ENCODE assay signal across 7 mouse cellular contexts in the genomic region with DNA sequence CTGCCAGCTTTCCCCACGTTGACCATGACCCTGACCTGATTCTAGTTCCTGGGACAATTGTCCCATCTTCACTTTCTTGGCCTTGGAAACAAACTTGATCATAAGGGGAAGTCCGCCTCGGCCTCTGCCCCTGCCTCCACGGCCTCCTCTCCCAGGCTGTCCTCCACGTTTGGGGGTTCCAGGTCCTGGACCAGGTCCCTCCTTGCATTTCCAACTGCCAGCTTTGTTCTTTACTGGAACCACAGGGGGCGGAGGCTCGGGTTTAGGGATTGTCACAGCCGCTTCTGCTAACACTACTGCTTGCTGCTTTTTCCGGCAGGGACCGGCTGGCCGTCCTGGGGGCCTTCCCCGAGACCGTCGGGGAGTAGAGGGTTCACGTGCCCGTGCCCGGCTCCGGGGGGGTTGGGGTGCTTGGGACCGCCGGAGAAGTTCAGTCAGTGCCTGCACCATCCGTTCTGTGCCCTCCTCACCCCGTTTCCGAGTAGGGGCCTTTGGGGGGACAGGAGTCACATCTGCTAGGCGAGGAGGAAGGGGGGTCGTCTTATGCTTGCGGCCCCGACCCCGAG. TPM values are rescaled to one million over a fixed set of nuclear protein-coding genes. Genes with fewer than 3 reads are reported as not detected.
DNase-seq lines count a peak whose midpoint lies in the region; ATAC-seq and TF ChIP-seq lines count a peak whose summit lies in the region.

No protein-coding gene starts in this region.

- no peak for ATAC-seq in kidney, embryonic 16.5 days (ENCODE audit: low FRiP score, low TSS enrichment)
- ATAC-seq in intestine, embryonic 16.5 days, result no peak
- ATAC-seq in neural tube, embryonic 12.5 days (ENCODE audit: low FRiP score, low read depth), result no peak

- no peak for TF ChIP-seq POLR2A in kidney, adult 2 months (IDR thresholded peaks at IDR 0.05; ENCODE audit: low read depth, low read length)
- no peak for TF ChIP-seq POLR2A in embryonic fibroblast, embryonic 13.5 days (IDR thresholded peaks at IDR 0.05; ENCODE audit: low read depth, low read length)

- peak overlapping the region; percentile 99 for H3K9ac ChIP-seq in kidney, embryonic 16.5 days (replicated peaks; ENCODE audit: low read length)
- peak overlapping the region; percentile 95; the same call in 1 of the 2 replicates for H3K9ac ChIP-seq in intestine, embryonic 16.5 days (ENCODE audit: low read depth, low read length)
- no peak overlapping the region for H3K9ac ChIP-seq in neural tube, embryonic 12.5 days

- peaks cover 50% of the 10 kb centered on the region for H3K36me3 ChIP-seq in kidney, embryonic 16.5 days (ENCODE audit: insufficient read depth, low read length)
- H3K36me3 ChIP-seq in kidney, adult 2 months (ENCODE audit: control insufficient read depth, insufficient read depth, low read length), result no peaks in the 10 kb centered on the region; the same call in none of the 2 replicates
- H3K36me3 ChIP-seq in intestine, embryonic 16.5 days (ENCODE audit: control insufficient read depth, insufficient read depth, low read length), result peaks cover 30% of the 10 kb centered on the region
- peaks cover 53% of the 10 kb centered on the region for H3K36me3 ChIP-seq in neural tube, embryonic 12.5 days

- peak overlapping the region; percentile 90; the same call in 1 of the 2 replicates for H3K4me2 ChIP-seq in kidney, embryonic 16.5 days (replicated peaks; ENCODE audit: low read depth, low read length)
- H3K4me2 ChIP-seq in intestine, embryonic 16.5 days (ENCODE audit: low read depth, low read length), result 0 out of 2 replicates have a peak overlapping the region, but pooled peaks have one; percentile 87
- peak overlapping the region; percentile 75 for H3K4me2 ChIP-seq in neural tube, embryonic 12.5 days (replicated peaks)

- no peaks in the 10 kb centered on the region for H3K27me3 ChIP-seq in kidney, embryonic 16.5 days (ENCODE audit: insufficient read depth, low read length)
- H3K27me3 ChIP-seq in kidney, adult 2 months (replicated peaks; ENCODE audit: control insufficient read depth, insufficient read depth, low read length), result no peaks in the 10 kb centered on the region
- H3K27me3 ChIP-seq in intestine, embryonic 16.5 days (replicated peaks; ENCODE audit: control insufficient read depth, insufficient read depth, low read length), result no peaks in the 10 kb centered on the region
- H3K27me3 ChIP-seq in neural tube, embryonic 12.5 days (replicated peaks), result no peaks in the 10 kb centered on the region

- no peak for TF ChIP-seq CTCF in kidney, adult 2 months (conservative IDR thresholded peaks at IDR 0.05; ENCODE audit: insufficient read depth, insufficient read length, low read depth, low read length)
- TF ChIP-seq CTCF in embryonic fibroblast, embryonic 13.5 days (IDR thresholded peaks at IDR 0.05; ENCODE audit: borderline replicate concordance, insufficient read depth, low read length), result no peak

- WGBS in kidney, embryonic 16.5 days, result 86% methylated on average over 28 of the region's 28 CpGs
- WGBS in kidney, adult 2 months, result 76% methylated on average over 28 of the region's 28 CpGs
- 91% methylated on average over 28 of the region's 28 CpGs for WGBS in intestine, embryonic 16.5 days
- 90% methylated on average over 28 of the region's 28 CpGs for WGBS in neural tube, embryonic 12.5 days

- DNase-seq in kidney, adult 2 months, result no peak
- no peak for DNase-seq in right cerebral cortex, adult 18-20 months
- no peak for DNase-seq in thymus, postnatal 0 days (ENCODE audit: low spot score)

- peaks cover 23% of the 10 kb centered on the region for H3K4me1 ChIP-seq in kidney, embryonic 16.5 days (ENCODE audit: insufficient read depth, low read length)
- H3K4me1 ChIP-seq in kidney, adult 2 months (ENCODE audit: control insufficient read depth, insufficient read depth, low read length), result peaks cover 10% of the 10 kb centered on the region; the same call in 1 of the 2 replicates
- H3K4me1 ChIP-seq in embryonic fibroblast, embryonic 13.5 days (ENCODE audit: control insufficient read depth, insufficient read depth, low read length), result peaks cover 5% of the 10 kb centered on the region; the same call in 1 of the 2 replicates
- peaks cover 21% of the 10 kb centered on the region for H3K4me1 ChIP-seq in intestine, embryonic 16.5 days (ENCODE audit: control insufficient read depth, insufficient read depth, low read length)
- peaks cover 19% of the 10 kb centered on the region for H3K4me1 ChIP-seq in neural tube, embryonic 12.5 days

- no peak overlapping the region for H3K27ac ChIP-seq in kidney, embryonic 16.5 days (ENCODE audit: low read length)
- H3K27ac ChIP-seq in kidney, adult 2 months (ENCODE audit: insufficient read depth, low read depth, low read length), result no peak overlapping the region
- no peak overlapping the region for H3K27ac ChIP-seq in embryonic fibroblast, embryonic 13.5 days (ENCODE audit: insufficient read depth, low read length)
- H3K27ac ChIP-seq in intestine, embryonic 16.5 days (ENCODE audit: low read length), result no peak overlapping the region
- no peak overlapping the region for H3K27ac ChIP-seq in neural tube, embryonic 12.5 days

- no peak overlapping the region for H3K4me3 ChIP-seq in kidney, embryonic 16.5 days (ENCODE audit: low read length)
- no peak overlapping the region for H3K4me3 ChIP-seq in kidney, adult 2 months (ENCODE audit: insufficient read depth, low read depth, low read length)
- H3K4me3 ChIP-seq in embryonic fibroblast, embryonic 13.5 days (ENCODE audit: insufficient read depth, low read length), result peak overlapping the region; percentile 94
- no peak overlapping the region for H3K4me3 ChIP-seq in intestine, embryonic 16.5 days (ENCODE audit: low read length)
- no peak overlapping the region for H3K4me3 ChIP-seq in neural tube, embryonic 12.5 days

- H3K9me3 ChIP-seq in kidney, embryonic 16.5 days (ENCODE audit: low read length), result no peaks in the 10 kb centered on the region
- no peaks in the 10 kb centered on the region for H3K9me3 ChIP-seq in intestine, embryonic 16.5 days (ENCODE audit: control insufficient read depth, low read length)
- H3K9me3 ChIP-seq in neural tube, embryonic 12.5 days, result no peaks in the 10 kb centered on the region

RNA-seq across cellular contexts. Expression of a gene that starts 2.0 kb away (rescaled TPM):
- 7.8 and 9.0 TPM in 2 replicates for polyA plus RNA-seq in kidney, embryonic 16.5 days (2015; fragmentation: Nextera tagmentation; extraction: Ambion mirVana)
- 26.7 and 31.6 TPM in 2 replicates for polyA plus RNA-seq in kidney, adult 2 months (2012; rRNA removed)
- 31.9 and 40.1 TPM in 2 replicates for polyA plus RNA-seq in embryonic fibroblast, embryonic 13.5 days (2011; ENCODE audit: insufficient read length, low read depth, missing spikeins)
- 6.8 and 7.1 TPM in 2 replicates for polyA plus RNA-seq in intestine, embryonic 16.5 days (2015; fragmentation: Nextera tagmentation; extraction: Ambion mirVana)
- polyA plus RNA-seq in neural tube, embryonic 12.5 days (2016; fragmentation: Nextera tagmentation; extraction: Ambion mirVana), result 12.2 and 13.7 TPM in 2 replicates
- polyA plus RNA-seq in thymus, postnatal 0 days (2015; fragmentation: Nextera tagmentation; extraction: Ambion mirVana), result 7.2 and 9.3 TPM in 2 replicates

RNA-seq across cellular contexts. Expression of a gene that starts 12.2 kb away (rescaled TPM):
- polyA plus RNA-seq in kidney, embryonic 16.5 days (2015; fragmentation: Nextera tagmentation; extraction: Ambion mirVana), result 0.77 and 1.3 TPM in 2 replicates
- polyA plus RNA-seq in kidney, adult 2 months (2012; rRNA removed), result 1.3 and 1.4 TPM in 2 replicates
- polyA plus RNA-seq in embryonic fibroblast, embryonic 13.5 days (2011; ENCODE audit: insufficient read length, low read depth, missing spikeins), result not detected in 2 replicates
- polyA plus RNA-seq in intestine, embryonic 16.5 days (2015; fragmentation: Nextera tagmentation; extraction: Ambion mirVana), result 1.2 and 1.9 TPM in 2 replicates
- polyA plus RNA-seq in neural tube, embryonic 12.5 days (2016; fragmentation: Nextera tagmentation; extraction: Ambion mirVana), result 0.22 and 0.47 TPM in 2 replicates
- 0.31 and 0.32 TPM in 2 replicates for polyA plus RNA-seq in thymus, postnatal 0 days (2015; fragmentation: Nextera tagmentation; extraction: Ambion mirVana)

RNA-seq across cellular contexts. Expression of a gene that starts 21.3 kb away (rescaled TPM):
- polyA plus RNA-seq in kidney, embryonic 16.5 days (2015; fragmentation: Nextera tagmentation; extraction: Ambion mirVana), result 6.0 and 8.7 TPM in 2 replicates
- polyA plus RNA-seq in kidney, adult 2 months (2012; rRNA removed), result 5.2 and 5.4 TPM in 2 replicates
- not detected in 2 replicates for polyA plus RNA-seq in embryonic fibroblast, embryonic 13.5 days (2011; ENCODE audit: insufficient read length, low read depth, missing spikeins)
- polyA plus RNA-seq in intestine, embryonic 16.5 days (2015; fragmentation: Nextera tagmentation; extraction: Ambion mirVana), result 3.7 and 5.4 TPM in 2 replicates
- polyA plus RNA-seq in neural tube, embryonic 12.5 days (2016; fragmentation: Nextera tagmentation; extraction: Ambion mirVana), result 4.1 and 5.7 TPM in 2 replicates
- polyA plus RNA-seq in thymus, postnatal 0 days (2015; fragmentation: Nextera tagmentation; extraction: Ambion mirVana), result 4.0 and 7.8 TPM in 2 replicates

RNA-seq across cellular contexts. Expression of a gene that starts 23.1 kb away (rescaled TPM):
- 142 and 148 TPM in 2 replicates for polyA plus RNA-seq in kidney, embryonic 16.5 days (2015; fragmentation: Nextera tagmentation; extraction: Ambion mirVana)
- 168 and 223 TPM in 2 replicates for polyA plus RNA-seq in kidney, adult 2 months (2012; rRNA removed)
- 130 and 134 TPM in 2 replicates for polyA plus RNA-seq in embryonic fibroblast, embryonic 13.5 days (2011; ENCODE audit: insufficient read length, low read depth, missing spikeins)
- polyA plus RNA-seq in intestine, embryonic 16.5 days (2015; fragmentation: Nextera tagmentation; extraction: Ambion mirVana), result 158 and 168 TPM in 2 replicates
- 137 and 143 TPM in 2 replicates for polyA plus RNA-seq in neural tube, embryonic 12.5 days (2016; fragmentation: Nextera tagmentation; extraction: Ambion mirVana)
- polyA plus RNA-seq in thymus, postnatal 0 days (2015; fragmentation: Nextera tagmentation; extraction: Ambion mirVana), result 203 and 204 TPM in 2 replicates

RNA-seq across cellular contexts. Expression of a gene that starts 23.4 kb away (rescaled TPM):
- polyA plus RNA-seq in kidney, embryonic 16.5 days (2015; fragmentation: Nextera tagmentation; extraction: Ambion mirVana), result 18.2 and 18.9 TPM in 2 replicates
- 1.5 and 1.9 TPM in 2 replicates for polyA plus RNA-seq in kidney, adult 2 months (2012; rRNA removed)
- 1.4 and 3.1 TPM in 2 replicates for polyA plus RNA-seq in embryonic fibroblast, embryonic 13.5 days (2011; ENCODE audit: insufficient read length, low read depth, missing spikeins)
- polyA plus RNA-seq in intestine, embryonic 16.5 days (2015; fragmentation: Nextera tagmentation; extraction: Ambion mirVana), result 9.2 and 9.3 TPM in 2 replicates
- 16.2 and 17.1 TPM in 2 replicates for polyA plus RNA-seq in neural tube, embryonic 12.5 days (2016; fragmentation: Nextera tagmentation; extraction: Ambion mirVana)
- polyA plus RNA-seq in thymus, postnatal 0 days (2015; fragmentation: Nextera tagmentation; extraction: Ambion mirVana), result 8.4 and 9.8 TPM in 2 replicates
